Mouse (Mus musculus) limb, embryonic 11.5 days (tissue): ENCODE results near the gene Hoxb6. TPM values are rescaled to one million over a fixed set of nuclear protein-coding genes. Genes with fewer than 3 reads are reported as not detected.

Source experiments
- ATAC-seq: fragments of 200-750 bp; cut with Nextera tagmentation; 2 replicates; pipeline ENCODE4 v1.8.0; 2017; ENCODE audit warnings: low read depth; ENCODE audit not compliant: insufficient number of reproducible peaks, low FRiP score, low TSS enrichment
- DNase-seq: peaks from one replicate; pipeline ENCODE4 v3.0.0-alpha.2; 2015; ENCODE audit warnings: low spot score
- H3K27ac ChIP-seq: fragments of 300-500 bp; sonication (generic); replicated peaks from 2 replicates; pipeline ENCODE4 v1.5.1; 2014; ENCODE audit warnings: low read depth, mild to moderate bottlenecking, low read length
- H3K27me3 ChIP-seq: fragments of 300-500 bp; sonication (generic); 2 replicates; pipeline ENCODE4 v1.6.1; 2014; ENCODE audit warnings: mild to moderate bottlenecking, low read length, mixed read lengths; ENCODE audit not compliant: control insufficient read depth, insufficient read depth
- H3K36me3 ChIP-seq: fragments of 300-500 bp; sonication (generic); 2 replicates; pipeline ENCODE4 v1.6.1; 2014; ENCODE audit warnings: mild to moderate bottlenecking, low read length, moderate library complexity, mixed read lengths; ENCODE audit not compliant: control insufficient read depth, insufficient read depth
- H3K4me1 ChIP-seq: fragments of 300-500 bp; sonication (generic); 2 replicates; pipeline ENCODE4 v1.6.1; 2014; ENCODE audit warnings: low read length, mixed read lengths; ENCODE audit not compliant: control insufficient read depth, insufficient read depth
- H3K4me2 ChIP-seq: fragments of 300-500 bp; sonication (generic); 2 replicates; pipeline ENCODE4 v1.6.1; 2014; ENCODE audit warnings: low read depth, mild to moderate bottlenecking, moderate library complexity; ENCODE audit not compliant: severe bottlenecking
- H3K4me3 ChIP-seq: fragments of 300-500 bp; sonication (generic); 2 replicates; pipeline ENCODE4 v1.5.1; 2014; ENCODE audit warnings: low read depth, low read length
- H3K9ac ChIP-seq: fragments of 300-500 bp; sonication (generic); 2 replicates; pipeline ENCODE4 v1.6.1; 2014; ENCODE audit warnings: mild to moderate bottlenecking, low read length
- H3K9me3 ChIP-seq: fragments of 300-500 bp; sonication (generic); 2 replicates; pipeline ENCODE4 v1.6.1; 2016; ENCODE audit warnings: low read length; ENCODE audit not compliant: control insufficient read depth
- WGBS: fragments of 180-500 bp; shearing (Covaris S2); extraction: QIAGEN DNeasy Blood & Tissue Kit; methylation state at CpG from one replicate; pipeline ENCODE4 v1.1.7; 2014; 5-methylcytosine and 5-hydroxymethylcytosine counted together
- polyA plus RNA-seq: library from polyadenylated mRNA; unstranded; fragments of >200 nt; fragmentation: Nextera tagmentation; extraction: Ambion mirVana; gene quantifications from 2 replicates; pipeline ENCODE4 v1.2.1, GENCODE M21; 2014

Gene Hoxb6
- polyA plus RNA-seq, 1 experiment from 2014 or later: 1.9 TPM

- Histone ChIP-seq H3K27ac (no peak overlapping the region), H3K4me2 (peak overlapping the region; percentile 56), H3K27me3 (peaks cover 99% of the 10 kb centered on the region), H3K36me3 (no peaks in the 10 kb centered on the region), H3K4me1 (peaks cover 27% of the 10 kb centered on the region), H3K4me3 (peak overlapping the region; percentile 26; the same call in 1 of the 2 replicates), H3K9me3 (no peaks in the 10 kb centered on the region), H3K9ac (no peak overlapping the region)
- no peak for ATAC-seq
- WGBS: 1% methylated on average over 9 of the region's 9 CpGs
- no peak for DNase-seq
These were observed 7.5 kb downstream of the Hoxb6 start for GRCm38 (mm10) chr11:96299781-96300180.

- 1% methylated on average over 34 of the region's 35 CpGs for WGBS
- Histone ChIP-seq H3K9ac (0 out of 2 replicates have a peak overlapping the region, but pooled peaks have one; percentile 17), H3K27me3 (peaks cover 99% of the 10 kb centered on the region), H3K36me3 (no peaks in the 10 kb centered on the region), H3K4me3 (peak overlapping the region; percentile 14; the same call in 1 of the 2 replicates), H3K4me1 (peaks cover 27% of the 10 kb centered on the region), H3K27ac (no peak overlapping the region), H3K4me2 (peak overlapping the region; percentile 32; the same call in 1 of the 2 replicates), H3K9me3 (no peaks in the 10 kb centered on the region)
- no peak for ATAC-seq
- DNase-seq: no peak
These were observed 8.2 kb downstream of the Hoxb6 start for GRCm38 (mm10) chr11:96300354-96301063.

- H3K4me3 ChIP-seq: peak overlapping the region; percentile 14; the same call in 1 of the 2 replicates
- DNase-seq: no peak
These were observed 8.8 kb downstream of the Hoxb6 start for GRCm38 (mm10) chr11:96301064-96301431.

GRCm38 (mm10) chr11:96301837-96302236 lies 9.6 kb downstream of the Hoxb6 start:
- ATAC-seq: no peak
- Histone ChIP-seq H3K4me3 (no peak overlapping the region), H3K9me3 (no peaks in the 10 kb centered on the region), H3K36me3 (no peaks in the 10 kb centered on the region), H3K27me3 (peaks cover 99% of the 10 kb centered on the region), H3K4me1 (peaks cover 23% of the 10 kb centered on the region), H3K27ac (no peak overlapping the region), H3K9ac (no peak overlapping the region), H3K4me2 (no peak overlapping the region)
- DNase-seq: no peak
- 3% methylated on average over 15 of the region's 15 CpGs for WGBS

More at GRCm38 (mm10) chr11:96301064-96301431, 8.8 kb downstream of the Hoxb6 start:
- Histone ChIP-seq H3K36me3 (no peaks in the 10 kb centered on the region), H3K9me3 (no peaks in the 10 kb centered on the region), H3K27ac (no peak overlapping the region), H3K4me2 (peak overlapping the region; percentile 32; the same call in 1 of the 2 replicates), H3K9ac (no peak overlapping the region), H3K27me3 (peaks cover 99% of the 10 kb centered on the region), H3K4me1 (peaks cover 23% of the 10 kb centered on the region)
- 8% methylated on average over 10 of the region's 10 CpGs for WGBS
- ATAC-seq: no peak

GRCm38 (mm10) chr11:96302381-96303150 lies 10.3 kb downstream of the Hoxb6 start:
- WGBS: 5% methylated on average over 23 of the region's 23 CpGs
- H3K36me3 ChIP-seq: no peaks in the 10 kb centered on the region
- H3K27me3 ChIP-seq: peaks cover 97% of the 10 kb centered on the region
- no peak overlapping the region for H3K27ac ChIP-seq
- peaks cover 23% of the 10 kb centered on the region for H3K4me1 ChIP-seq
- H3K9me3 ChIP-seq: no peaks in the 10 kb centered on the region
- H3K4me3 ChIP-seq: no peak overlapping the region
- no peak for DNase-seq
- H3K4me2 ChIP-seq: no peak overlapping the region
- no peak for ATAC-seq
- H3K9ac ChIP-seq: no peak overlapping the region

GRCm38 (mm10) chr11:96303151-96304099 lies 11.1 kb downstream of the Hoxb6 start, which contains the start of gene Hoxb5:
Gene Hoxb5, plus strand, starts transcription at chr11:96303336.
- under 1% methylated on average over 69 of the region's 69 CpGs for WGBS
- no peaks in the 10 kb centered on the region for H3K9me3 ChIP-seq
- no peak for ATAC-seq
- H3K27me3 ChIP-seq: peaks cover 96% of the 10 kb centered on the region
- peak within 1 kb of the TSS; percentile 48 for H3K4me2 ChIP-seq
- H3K4me1 ChIP-seq: peaks cover 23% of the 10 kb centered on the region
- peak within 1 kb of the TSS; percentile 56 for H3K9ac ChIP-seq
- H3K4me3 ChIP-seq: peak within 1 kb of the TSS; percentile 28
- H3K36me3 ChIP-seq: no peaks in the 10 kb centered on the region
- peak; percentile 93 for DNase-seq
- H3K27ac ChIP-seq: no peak within 1 kb of the TSS

GRCm38 (mm10) chr11:96304381-96305195 lies 12.3 kb downstream of the Hoxb6 start:
- Histone ChIP-seq H3K27ac (no peak overlapping the region), H3K9ac (no peak overlapping the region; the same call in 1 of the 2 replicates), H3K4me2 (peak overlapping the region; percentile 48), H3K36me3 (no peaks in the 10 kb centered on the region), H3K4me1 (peaks cover 22% of the 10 kb centered on the region), H3K4me3 (peak overlapping the region; percentile 28), H3K9me3 (no peaks in the 10 kb centered on the region), H3K27me3 (peaks cover 96% of the 10 kb centered on the region)
- WGBS: 1% methylated on average over 38 of the region's 38 CpGs
- no peak for ATAC-seq
- no peak for DNase-seq
